Mouse (Mus musculus): ENCODE results near the gene Rps6kc1. TPM values are rescaled to one million over a fixed set of nuclear protein-coding genes. Genes with fewer than 3 reads are reported as not detected.

Rps6kc1 gene
- total and polyA plus RNA-seq, 2 experiments from 2014 or later, result 26.1 to 42.8 TPM

GRCm38 (mm10) chr1:190772088-190772885, 139.3 kb downstream of the Rps6kc1 start:
- DNase-seq, result no peak
- 89% methylated on average over 13 of the region's 13 CpGs for WGBS
- Histone ChIP-seq H3K9ac (no peak overlapping the region), H3K4me1 (ENCODE audit: insufficient read depth) (no peaks in the 10 kb centered on the region), H3K9me3 (ENCODE audit: low read length) (no peaks in the 10 kb centered on the region), H3K27ac (ENCODE audit: low read depth, low read length) (no peak overlapping the region), H3K27me3 (ENCODE audit: insufficient read depth, low read length) (no peaks in the 10 kb centered on the region), H3K4me3 (ENCODE audit: low read depth, low read length) (no peak overlapping the region), H3K4me2 (ENCODE audit: low read depth) (no peak overlapping the region), H3K36me3 (ENCODE audit: insufficient read depth) (peaks cover 18% of the 10 kb centered on the region)
- ATAC-seq, result no peak
- TF ChIP-seq CTCF (IDR thresholded peaks at IDR 0.05; ENCODE audit: low read depth), result no peak

GRCm38 (mm10) chr1:190769748-190770147, 141.8 kb downstream of the Rps6kc1 start:
- no peak overlapping the region for H3K27ac ChIP-seq (ENCODE audit: low read depth, low read length)

GRCm38 (mm10) chr1:190768307-190768706, 143.3 kb downstream of the Rps6kc1 start:
- no peak overlapping the region for H3K4me3 ChIP-seq (ENCODE audit: low read depth, low read length)
- no peak overlapping the region for H3K9ac ChIP-seq
- ATAC-seq, result no peak
- no peak for TF ChIP-seq CTCF (IDR thresholded peaks at IDR 0.05; ENCODE audit: low read depth)
- H3K27ac ChIP-seq (ENCODE audit: low read depth, low read length), result no peak overlapping the region
- peaks cover 11% of the 10 kb centered on the region; the same call in 1 of the 2 replicates for H3K36me3 ChIP-seq (ENCODE audit: insufficient read depth)
- H3K4me2 ChIP-seq (ENCODE audit: low read depth), result no peak overlapping the region
- DNase-seq, result no peak
- 53% methylated on average over 1 of the region's 1 CpGs for whole genome bisulfite sequencing
- H3K27me3 ChIP-seq (ENCODE audit: insufficient read depth, low read length), result no peaks in the 10 kb centered on the region
- no peaks in the 10 kb centered on the region for H3K9me3 ChIP-seq (ENCODE audit: low read length)
- H3K4me1 ChIP-seq (ENCODE audit: insufficient read depth), result no peaks in the 10 kb centered on the region

More at GRCm38 (mm10) chr1:190769748-190770147, 141.8 kb downstream of the Rps6kc1 start:
- ATAC-seq (no peak), DNase-seq (no peak)
- H3K9me3 ChIP-seq (ENCODE audit: low read length), result no peaks in the 10 kb centered on the region
- no peak overlapping the region for H3K4me2 ChIP-seq (ENCODE audit: low read depth)
- WGBS, result 72% methylated on average over 7 of the region's 7 CpGs
- H3K27me3 ChIP-seq (ENCODE audit: insufficient read depth, low read length), result no peaks in the 10 kb centered on the region
- peaks cover 12% of the 10 kb centered on the region; the same call in 1 of the 2 replicates for H3K36me3 ChIP-seq (ENCODE audit: insufficient read depth)
- no peak overlapping the region for H3K9ac ChIP-seq
- H3K4me3 ChIP-seq (ENCODE audit: low read depth, low read length), result no peak overlapping the region
- no peaks in the 10 kb centered on the region for H3K4me1 ChIP-seq (ENCODE audit: insufficient read depth)
- TF ChIP-seq CTCF (IDR thresholded peaks at IDR 0.05; ENCODE audit: low read depth), result peak; percentile 47

- Histone ChIP-seq H3K4me3 (ENCODE audit: low read depth, low read length) (no peak overlapping the region), H3K9me3 (ENCODE audit: low read length) (no peaks in the 10 kb centered on the region), H3K27me3 (ENCODE audit: insufficient read depth, low read length) (no peaks in the 10 kb centered on the region), H3K4me1 (ENCODE audit: insufficient read depth) (no peaks in the 10 kb centered on the region), H3K36me3 (ENCODE audit: insufficient read depth) (0 out of 2 replicates have a peak, but pooled peaks cover 4% of the 10 kb centered on the region), H3K27ac (ENCODE audit: low read depth, low read length) (no peak overlapping the region), H3K9ac (no peak overlapping the region), H3K4me2 (ENCODE audit: low read depth) (no peak overlapping the region)
- no peak for DNase-seq
- no peak for ATAC-seq
- TF ChIP-seq CTCF (IDR thresholded peaks at IDR 0.05; ENCODE audit: low read depth), result no peak
- 64% methylated on average over 8 of the region's 8 CpGs for WGBS
These were observed 143.9 kb downstream of the Rps6kc1 start for GRCm38 (mm10) chr1:190767621-190768020.

GRCm38 (mm10) chr1:190766800-190767199, 144.8 kb downstream of the Rps6kc1 start:
- Histone ChIP-seq H3K4me3 (ENCODE audit: low read depth, low read length) (no peak overlapping the region), H3K36me3 (ENCODE audit: insufficient read depth) (no peaks in the 10 kb centered on the region), H3K27ac (ENCODE audit: low read depth, low read length) (no peak overlapping the region), H3K27me3 (ENCODE audit: insufficient read depth, low read length) (no peaks in the 10 kb centered on the region), H3K9ac (no peak overlapping the region), H3K9me3 (ENCODE audit: low read length) (no peaks in the 10 kb centered on the region), H3K4me1 (ENCODE audit: insufficient read depth) (no peaks in the 10 kb centered on the region), H3K4me2 (ENCODE audit: low read depth) (no peak overlapping the region)
- ATAC-seq, result no peak
- 97% methylated on average over 2 of the region's 2 CpGs for WGBS
- no peak for DNase-seq
- no peak for TF ChIP-seq CTCF (IDR thresholded peaks at IDR 0.05; ENCODE audit: low read depth)

- Histone ChIP-seq H3K4me3 (ENCODE audit: low read depth, low read length) (no peak overlapping the region), H3K27ac (ENCODE audit: low read depth, low read length) (no peak overlapping the region), H3K36me3 (ENCODE audit: insufficient read depth) (no peaks in the 10 kb centered on the region), H3K27me3 (ENCODE audit: insufficient read depth, low read length) (no peaks in the 10 kb centered on the region), H3K9me3 (ENCODE audit: low read length) (no peaks in the 10 kb centered on the region), H3K4me2 (ENCODE audit: low read depth) (no peak overlapping the region), H3K9ac (no peak overlapping the region), H3K4me1 (ENCODE audit: insufficient read depth) (no peaks in the 10 kb centered on the region)
- DNase-seq (peak; percentile 50), ATAC-seq (peak; percentile 23; the same call in 1 of the 2 replicates)
- WGBS, result 63% methylated on average over 10 of the region's 10 CpGs
- no peak for TF ChIP-seq CTCF (IDR thresholded peaks at IDR 0.05; ENCODE audit: low read depth)
These were observed 147.8 kb downstream of the Rps6kc1 start for GRCm38 (mm10) chr1:190763756-190764155.

GRCm38 (mm10) chr1:190761786-190762185, 149.8 kb downstream of the Rps6kc1 start:
- 38% methylated on average over 5 of the region's 5 CpGs for WGBS
- Histone ChIP-seq H3K4me3 (ENCODE audit: low read depth, low read length) (no peak overlapping the region), H3K4me2 (ENCODE audit: low read depth) (no peak overlapping the region), H3K9ac (no peak overlapping the region), H3K36me3 (ENCODE audit: insufficient read depth) (no peaks in the 10 kb centered on the region), H3K4me1 (ENCODE audit: insufficient read depth) (no peaks in the 10 kb centered on the region), H3K9me3 (ENCODE audit: low read length) (no peaks in the 10 kb centered on the region), H3K27ac (ENCODE audit: low read depth, low read length) (no peak overlapping the region), H3K27me3 (ENCODE audit: insufficient read depth, low read length) (no peaks in the 10 kb centered on the region)
- DNase-seq, result peak; percentile 32
- TF ChIP-seq CTCF (IDR thresholded peaks at IDR 0.05; ENCODE audit: low read depth), result peak; percentile 64
- ATAC-seq, result peak; percentile 47; the same call in 1 of the 2 replicates
